Mouse (Mus musculus): ENCODE results near the gene Aplp1.

Aplp1 gene

DNA sequence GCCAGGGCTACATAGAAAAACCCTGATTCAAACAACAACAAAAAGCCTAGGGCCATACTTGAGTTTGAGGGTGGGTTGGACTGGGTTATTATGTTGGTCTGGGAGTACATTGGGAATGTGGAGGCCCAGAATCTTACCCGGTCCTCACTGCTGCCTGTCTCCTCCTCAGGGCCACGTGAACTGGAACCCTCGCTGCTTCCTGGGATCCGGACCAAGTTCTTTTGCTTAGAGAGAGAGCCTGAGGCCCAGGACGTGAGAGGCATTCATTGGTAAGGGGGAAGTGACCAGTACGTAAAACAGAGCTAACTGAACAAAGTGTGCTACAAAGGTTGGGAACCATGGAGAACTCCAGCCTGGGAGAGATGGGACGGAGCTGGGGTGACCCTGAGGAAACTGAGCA lies 4.9 kb upstream of the Aplp1 start:
- DNase-seq (ENCODE audit: low read depth, low spot score) = no peak

DNA sequence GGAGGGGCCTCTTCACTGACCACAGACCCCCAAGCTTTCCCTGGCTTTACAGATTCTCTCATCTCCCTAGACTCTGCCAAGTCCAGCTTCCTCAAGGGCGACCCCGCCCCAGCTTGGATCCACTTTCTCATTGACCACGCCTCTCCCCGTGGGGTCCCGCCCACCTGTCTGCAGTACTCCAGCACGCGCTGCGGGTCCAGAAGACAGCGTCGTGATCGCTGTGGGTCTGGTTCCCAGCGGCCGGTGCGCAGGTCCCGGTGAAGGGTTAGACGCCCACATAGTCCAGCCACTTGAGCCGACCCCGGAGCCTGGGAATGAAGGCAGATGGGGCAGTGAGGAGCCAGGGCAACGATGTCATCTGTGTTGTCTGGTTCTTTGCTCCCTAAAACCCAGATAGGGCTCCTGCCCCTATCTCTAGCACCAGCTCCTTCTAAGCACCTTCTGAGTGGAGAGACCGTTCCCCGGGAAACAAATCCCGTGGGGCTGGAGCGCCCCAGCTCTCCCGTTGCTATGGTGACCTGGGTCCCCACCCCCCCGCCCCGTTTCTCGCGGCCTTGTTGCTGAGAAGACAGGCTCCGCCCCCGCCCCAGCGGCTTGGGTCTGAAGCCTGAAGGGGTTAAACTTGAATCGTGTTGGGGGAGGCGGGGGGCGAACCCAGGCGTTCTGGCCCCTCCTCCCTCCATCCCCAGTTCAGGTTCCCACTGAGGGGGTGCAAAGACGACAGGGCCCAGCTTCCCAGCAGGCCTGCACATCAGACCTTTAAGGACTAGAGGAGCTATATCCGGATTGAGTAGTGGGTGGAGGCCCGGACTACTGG lies 973 bp downstream of the Aplp1 start:
- peak; percentile 53 for DNase-seq (ENCODE audit: low read depth, low spot score)

DNA sequence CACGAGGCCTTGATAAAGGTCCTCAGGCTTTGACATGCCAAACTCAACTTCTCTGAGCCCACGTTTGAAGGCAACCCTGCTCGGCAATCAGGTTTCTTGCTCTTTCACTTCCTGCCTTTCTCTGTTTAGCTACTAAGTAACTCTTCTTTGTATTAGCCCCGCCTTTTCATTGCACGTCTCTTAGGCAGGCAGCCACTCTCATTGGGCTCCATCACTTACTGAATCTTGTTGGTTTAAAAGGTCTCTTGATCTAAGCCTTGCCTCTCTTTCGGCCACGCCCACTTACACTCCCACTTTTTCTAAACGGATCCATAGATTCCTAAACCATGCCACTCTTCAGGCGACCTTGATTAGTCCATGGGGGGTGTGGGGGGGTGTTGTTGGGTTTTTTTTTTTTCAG lies 1.6 kb downstream of the Aplp1 start:
- DNase-seq (ENCODE audit: low read depth, low spot score) = peak; percentile 56

DNA sequence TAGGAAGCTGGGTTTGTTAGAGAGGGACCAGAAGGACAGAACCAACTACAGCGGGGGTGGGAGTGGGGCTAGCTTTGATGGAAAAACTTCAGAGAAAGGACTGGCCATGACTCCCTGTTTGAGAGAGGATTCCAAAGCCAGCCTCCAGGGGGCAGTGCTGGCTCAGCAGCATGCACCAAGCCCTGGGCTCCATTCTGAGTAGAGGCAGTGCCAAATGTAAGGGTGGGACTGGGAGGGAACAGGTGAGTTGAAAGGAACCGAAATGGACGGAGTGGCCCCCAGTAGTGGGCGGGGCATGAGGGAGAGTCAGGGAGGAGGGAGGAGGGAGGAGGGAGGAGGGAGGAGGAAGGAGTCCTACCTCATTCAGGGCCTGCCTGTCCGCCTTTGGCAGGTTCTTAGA lies 4.6 kb downstream of the Aplp1 start:
- DNase-seq (ENCODE audit: low read depth, low spot score) = peak; percentile 68

DNA sequence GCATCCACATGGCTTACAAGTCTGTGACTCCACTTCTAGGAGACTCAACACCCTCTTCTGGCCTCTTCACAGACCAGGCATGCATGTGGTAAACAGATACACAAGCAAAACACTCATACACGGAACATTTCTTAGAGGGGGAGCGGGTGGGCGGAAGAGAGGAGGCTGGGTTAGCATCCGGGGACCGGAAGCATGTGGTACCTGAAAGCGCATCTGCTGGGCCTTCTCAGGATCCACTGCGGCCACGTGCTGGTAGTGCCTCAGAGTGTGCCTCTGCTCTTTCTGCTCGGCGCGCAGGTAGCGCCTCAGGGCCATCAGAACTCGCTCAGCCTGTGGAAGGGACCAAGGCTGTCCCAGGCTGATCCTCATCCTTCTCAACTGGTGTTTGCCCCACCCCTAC lies 5.6 kb downstream of the Aplp1 start:
- peak; percentile 52 for DNase-seq (ENCODE audit: low read depth, low spot score)

DNA sequence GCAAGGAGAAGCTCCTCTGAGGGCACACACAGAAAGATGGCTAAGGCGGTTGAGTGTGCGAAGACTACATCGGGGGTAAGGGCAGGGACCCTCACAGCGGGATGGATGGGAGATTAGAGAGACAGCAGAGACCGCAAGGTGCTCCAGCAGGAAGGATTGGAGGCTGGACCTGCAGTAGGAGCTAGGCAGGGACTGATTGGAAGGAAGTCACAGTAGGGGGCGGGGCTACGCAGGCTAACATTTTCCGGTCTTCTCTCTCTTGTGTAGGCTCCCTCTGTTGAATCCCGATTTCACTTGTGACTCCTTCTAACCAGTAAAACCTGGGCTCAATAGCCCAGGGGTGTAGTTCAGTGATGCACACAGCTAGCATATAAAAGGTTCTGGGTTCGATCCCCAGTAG lies 8.5 kb downstream of the Aplp1 start:
- no peak for DNase-seq (ENCODE audit: low read depth, low spot score)

DNA sequence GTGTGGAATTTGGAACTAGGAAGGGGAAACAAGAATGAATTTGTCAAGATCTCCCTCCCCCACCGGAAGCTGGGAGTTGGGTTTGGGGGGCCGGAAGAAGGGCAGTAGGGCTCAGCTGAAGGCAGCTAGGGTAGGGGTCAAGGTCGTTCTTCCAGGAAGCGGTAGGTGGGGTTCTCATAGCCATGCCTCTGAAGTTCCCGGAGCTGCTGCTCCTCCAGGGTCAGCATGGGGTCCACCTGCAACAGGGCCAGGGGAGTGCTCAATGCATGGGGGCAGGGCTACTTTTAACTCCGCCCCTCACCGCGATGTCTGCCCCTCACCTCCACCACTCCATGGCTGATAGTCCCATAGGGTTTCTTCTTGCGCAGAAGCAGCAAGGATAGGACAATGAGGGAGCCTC lies 10.2 kb downstream of the Aplp1 start:
- no peak for DNase-seq (ENCODE audit: low read depth, low spot score)

DNA sequence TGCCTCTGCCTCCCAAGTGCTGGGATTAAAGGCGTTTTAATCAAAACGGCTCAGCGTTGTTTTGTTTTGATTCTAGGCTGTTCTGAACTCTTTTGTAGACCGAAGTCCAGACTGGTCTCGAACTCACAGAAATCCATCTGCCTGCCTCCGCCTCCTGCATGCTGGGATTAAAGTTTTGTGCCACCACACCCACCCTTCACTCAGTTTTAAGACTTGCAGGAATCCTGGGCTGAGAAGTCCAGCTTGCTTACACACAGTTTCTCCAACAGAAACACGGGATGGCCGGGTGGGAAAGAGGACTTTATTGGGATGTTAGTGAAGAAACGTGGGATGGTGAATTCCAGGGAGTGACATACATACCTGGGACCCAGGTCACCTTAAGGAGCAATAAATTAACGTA lies 10.6 kb downstream of the Aplp1 start:
- no peak for DNase-seq (ENCODE audit: low read depth, low spot score)

DNA sequence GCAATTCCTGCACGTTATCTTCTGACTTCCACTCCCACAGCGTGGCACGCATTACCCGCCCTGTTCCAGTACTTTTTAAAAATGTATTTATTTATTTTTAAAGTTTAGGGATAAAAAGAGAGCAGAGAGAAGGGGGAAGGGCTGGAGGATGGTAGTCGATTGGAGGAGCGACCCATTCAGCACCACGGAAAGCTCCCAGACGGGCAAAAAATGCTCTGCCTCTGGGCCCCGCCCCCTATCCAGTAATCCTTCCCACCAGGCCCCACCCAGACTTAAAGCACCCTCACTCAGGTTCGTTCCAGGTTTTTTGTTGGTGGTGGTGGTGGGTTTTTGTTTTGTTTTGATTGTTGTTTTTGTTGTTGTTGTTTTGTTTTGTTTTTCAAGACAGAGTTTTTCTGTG lies 11.1 kb downstream of the Aplp1 start:
- DNase-seq (ENCODE audit: low read depth, low spot score) = no peak

DNA sequence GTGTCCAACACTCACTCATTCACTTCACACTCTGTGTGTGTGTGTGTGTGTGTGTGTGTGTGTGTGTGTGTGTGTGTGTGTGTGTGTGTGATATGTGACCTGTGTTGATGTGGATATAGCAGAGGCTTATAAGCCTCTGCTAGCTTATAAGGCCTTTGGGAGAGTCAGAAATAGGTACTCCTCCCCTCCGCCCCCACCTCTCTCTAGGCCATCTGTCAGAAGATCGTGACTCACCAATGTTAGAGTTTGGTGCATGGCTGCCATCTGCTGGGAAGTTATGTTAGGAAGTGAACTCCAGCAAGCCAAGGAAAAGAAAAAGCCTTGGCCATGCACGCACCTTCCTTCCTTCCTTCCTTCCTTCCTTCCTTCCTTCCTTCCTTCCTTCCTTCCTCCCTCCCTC lies 13.5 kb downstream of the Aplp1 start:
- peak; percentile 86 for DNase-seq (ENCODE audit: low read depth, low spot score)

DNA sequence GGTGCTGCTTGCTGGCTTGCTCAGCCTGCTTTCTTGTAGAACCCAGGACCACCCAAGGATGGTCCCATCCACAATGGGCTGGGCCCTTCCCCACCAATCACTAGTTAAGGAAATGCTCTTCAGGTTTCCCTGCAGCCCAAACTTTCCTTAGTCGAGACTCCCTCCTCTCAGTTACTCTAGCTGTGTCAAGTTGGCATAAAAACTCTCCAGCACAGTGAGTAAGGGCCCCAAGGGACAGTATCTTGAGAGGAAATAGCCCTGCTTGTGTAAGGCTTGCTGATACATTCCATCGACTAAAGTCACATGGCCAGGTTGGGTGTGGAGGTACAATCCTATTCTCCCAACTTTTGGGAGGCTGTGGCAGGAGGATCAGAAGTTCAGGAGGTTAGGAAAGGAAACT lies 15.1 kb downstream of the Aplp1 start:
- DNase-seq (ENCODE audit: low read depth, low spot score) = no peak

DNA sequence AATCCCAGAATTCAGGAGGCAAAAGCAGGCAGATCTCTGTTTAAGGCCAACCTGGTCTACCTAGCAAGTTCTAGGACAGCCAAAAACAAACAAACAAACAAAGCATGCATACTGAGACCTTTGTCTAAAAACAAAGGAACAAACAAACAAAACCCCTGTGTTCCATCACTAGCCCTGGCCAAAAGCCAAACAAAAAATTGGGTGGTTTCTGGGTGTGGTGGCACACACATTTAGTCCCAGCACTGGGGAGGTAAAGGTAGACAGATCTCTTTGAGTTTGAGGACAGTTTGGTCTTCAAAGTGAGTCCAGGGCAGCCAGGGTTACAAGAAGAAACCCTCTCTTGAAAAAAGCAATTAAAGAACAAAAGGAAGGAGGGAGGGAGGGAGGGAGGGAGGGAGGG lies 16.0 kb downstream of the Aplp1 start:
- DNase-seq (ENCODE audit: low read depth, low spot score) = no peak

DNA sequence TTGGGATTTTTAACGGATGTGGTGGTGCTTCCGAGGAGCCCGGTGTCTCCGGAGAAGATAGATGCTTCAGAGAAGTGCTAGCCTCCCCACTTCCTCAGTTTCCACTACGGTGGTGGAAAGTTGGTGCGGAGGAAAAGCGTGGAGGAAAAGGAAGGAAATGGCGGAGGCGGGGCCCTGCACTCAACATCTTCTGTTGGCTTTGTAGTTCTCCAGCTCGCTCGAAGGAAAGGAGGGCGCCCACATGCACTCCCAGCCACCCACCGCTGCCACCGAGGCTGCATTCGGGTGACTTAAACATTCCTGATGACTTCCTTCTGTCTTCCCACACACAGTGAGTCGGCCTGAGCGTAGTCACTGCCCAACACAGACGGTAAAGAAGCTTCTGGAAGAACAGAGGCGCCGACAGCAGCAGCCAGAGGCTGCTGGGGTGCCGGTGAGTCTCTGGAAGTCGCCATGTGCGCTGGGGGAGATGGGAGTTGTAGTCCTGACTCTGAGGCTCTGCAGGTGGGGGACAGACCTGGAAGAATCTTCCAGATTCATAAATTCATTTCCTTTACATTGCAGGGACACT lies 22.2 kb downstream of the Aplp1 start:
- DNase-seq (ENCODE audit: low read depth, low spot score) = peak; percentile 90

DNA sequence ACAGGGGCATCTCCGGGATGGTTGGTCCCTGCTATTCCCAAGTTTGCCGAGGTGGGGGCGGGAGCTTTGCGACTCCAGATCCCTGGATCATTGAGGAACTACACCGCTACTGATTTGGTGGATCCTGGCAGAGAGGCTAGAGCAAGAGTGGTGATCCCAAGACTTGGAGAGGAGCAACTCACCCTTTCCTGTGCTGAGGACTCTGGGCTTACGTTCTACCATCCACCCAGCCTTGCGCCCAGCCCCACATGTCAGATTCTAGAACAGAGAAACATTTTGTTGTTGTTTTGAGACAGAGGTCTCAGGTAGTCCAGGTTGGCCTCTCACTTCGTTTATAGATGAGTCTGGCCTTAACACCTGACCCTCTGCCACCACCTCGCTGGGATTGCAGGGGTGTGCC lies 22.8 kb downstream of the Aplp1 start:
- DNase-seq (ENCODE audit: low read depth, low spot score) = peak; percentile 76

DNA sequence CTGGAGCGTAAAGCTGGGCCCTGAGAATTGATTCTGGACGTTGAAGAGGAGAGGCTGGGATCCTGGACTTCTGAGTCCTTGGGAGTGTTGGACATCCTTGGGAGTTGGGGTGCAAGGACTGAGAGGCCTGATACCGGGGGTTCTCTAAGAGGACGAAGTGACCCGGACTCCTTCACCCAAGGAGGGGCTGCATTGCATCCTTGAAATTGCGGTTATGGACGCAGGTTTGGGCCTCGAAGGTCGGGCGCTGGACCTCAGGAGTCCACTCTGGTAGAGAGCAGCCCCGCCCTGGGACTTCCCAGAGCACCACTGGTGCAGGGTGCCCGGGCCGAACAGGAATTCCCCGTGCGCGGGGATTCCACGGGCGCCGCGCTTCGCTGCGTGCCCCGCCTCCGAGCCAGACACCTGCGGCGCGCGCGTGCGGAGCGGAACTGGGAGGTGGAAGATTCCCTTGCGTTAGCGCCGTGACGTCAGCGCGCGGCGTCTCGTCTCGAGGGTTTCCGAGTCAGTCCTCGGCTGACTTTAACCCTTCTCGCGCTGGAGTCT lies 23.4 kb downstream of the Aplp1 start:
- DNase-seq (ENCODE audit: low read depth, low spot score) = peak; percentile 98

DNA sequence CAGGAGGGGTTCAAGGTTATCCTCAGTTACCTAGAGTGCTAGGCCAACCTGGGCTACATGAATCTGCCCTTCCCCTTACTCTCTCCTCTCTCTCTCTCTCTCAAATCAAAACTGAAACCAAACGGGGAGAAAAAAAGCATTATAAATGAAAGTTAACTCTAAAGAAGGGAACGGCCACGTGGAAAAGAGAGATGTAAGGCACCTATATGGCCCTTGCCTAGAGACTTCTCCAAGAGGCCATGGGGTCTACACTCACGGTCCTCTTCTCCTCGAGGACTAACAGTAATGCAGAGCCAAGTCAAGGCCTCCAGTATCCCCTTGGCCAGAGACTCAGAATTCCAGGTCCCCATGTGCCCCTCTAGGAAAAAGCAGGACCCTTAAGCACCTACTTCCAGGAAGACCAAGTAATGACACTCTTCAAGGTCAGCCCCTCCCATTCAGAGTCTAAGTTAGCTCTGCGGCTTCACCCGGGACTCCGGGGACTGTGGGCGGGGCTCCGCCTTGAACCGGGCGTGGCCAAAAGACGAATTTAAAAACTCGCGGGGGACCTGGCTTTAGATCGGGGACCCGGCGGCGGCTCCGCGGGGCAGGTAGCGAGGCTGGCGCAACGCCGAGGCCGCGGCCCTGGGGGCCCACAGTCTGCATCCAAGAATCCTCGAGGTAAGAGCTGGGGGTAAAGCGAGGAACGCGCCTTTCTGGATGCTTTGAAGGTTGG lies 24.0 kb downstream of the Aplp1 start, which contains the start of gene Nfkbid:
Nfkbid (plus strand) TSS at position 558 of the 715 bp plus-strand sequence.
- DNase-seq (ENCODE audit: low read depth, low spot score) = peak; percentile 94

DNA sequence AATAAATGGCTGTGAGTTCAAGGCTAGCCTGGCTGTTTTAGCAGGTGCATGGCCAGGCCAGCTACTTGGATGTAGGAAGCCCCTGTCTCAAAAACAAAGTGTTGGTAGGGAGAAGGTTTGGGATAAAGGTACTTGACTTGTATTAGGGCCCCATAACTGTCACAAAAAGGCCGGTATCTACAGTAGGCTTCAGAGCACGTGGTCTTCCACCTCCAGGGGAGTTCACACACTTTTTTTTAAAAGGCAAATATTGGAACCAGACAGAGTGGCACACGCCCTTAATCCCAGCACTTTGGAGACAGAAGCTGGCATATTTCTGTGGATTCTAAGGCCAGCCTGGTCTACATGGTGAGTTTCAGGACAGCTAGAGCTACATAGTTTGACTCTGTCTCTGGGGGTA lies 24.7 kb downstream of the Aplp1 start:
- no peak for DNase-seq (ENCODE audit: low read depth, low spot score)

DNA sequence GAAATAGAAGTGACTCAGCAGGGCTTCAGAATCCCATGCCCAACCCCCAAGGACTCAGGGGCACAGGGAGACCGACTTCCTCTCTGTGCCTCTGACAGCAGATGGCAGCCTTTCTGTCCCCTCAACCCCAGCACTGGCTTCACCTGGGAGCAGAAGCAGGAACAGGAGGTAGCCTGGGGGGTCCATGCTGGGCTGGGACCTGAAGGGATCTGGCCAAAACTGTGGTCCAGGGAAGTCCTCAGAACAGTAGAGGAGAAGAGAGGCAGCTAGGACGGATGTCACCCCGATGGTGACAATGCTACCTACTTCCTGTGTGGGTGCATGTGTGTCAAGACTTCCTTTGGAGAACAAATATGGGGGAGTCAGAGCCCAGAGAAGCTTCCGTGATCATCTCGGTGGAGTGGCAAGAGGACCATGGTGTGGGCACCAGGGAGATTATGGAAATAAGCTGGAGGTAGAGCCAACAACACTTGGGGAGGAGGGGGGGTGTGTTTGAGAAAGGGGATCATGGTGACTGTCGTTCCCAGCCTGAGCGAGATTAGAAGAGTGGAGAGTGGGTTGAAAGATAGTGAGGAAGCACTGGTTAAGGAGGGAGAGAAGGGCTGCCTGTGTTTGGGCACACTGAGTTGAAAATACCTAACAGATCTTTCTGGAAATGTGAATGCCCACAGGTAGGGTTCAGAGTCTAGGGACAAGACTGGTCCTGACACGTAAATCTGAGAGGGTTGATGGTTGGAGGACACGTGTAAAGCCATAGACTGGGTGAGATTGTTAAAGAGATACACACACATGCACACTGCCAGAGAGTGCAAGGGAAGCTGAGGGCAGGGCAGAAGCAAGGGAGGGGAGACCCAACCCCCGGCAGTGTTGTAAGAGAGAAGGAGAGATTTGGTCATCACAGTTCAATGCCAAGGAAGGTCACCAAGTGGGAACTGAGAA lies 25.5 kb downstream of the Aplp1 start, which contains the start of gene Hcst:
Hcst (minus strand) TSS at position 294 of the 939 bp plus-strand sequence.
- DNase-seq (ENCODE audit: low read depth, low spot score) = peak; percentile 85

DNA sequence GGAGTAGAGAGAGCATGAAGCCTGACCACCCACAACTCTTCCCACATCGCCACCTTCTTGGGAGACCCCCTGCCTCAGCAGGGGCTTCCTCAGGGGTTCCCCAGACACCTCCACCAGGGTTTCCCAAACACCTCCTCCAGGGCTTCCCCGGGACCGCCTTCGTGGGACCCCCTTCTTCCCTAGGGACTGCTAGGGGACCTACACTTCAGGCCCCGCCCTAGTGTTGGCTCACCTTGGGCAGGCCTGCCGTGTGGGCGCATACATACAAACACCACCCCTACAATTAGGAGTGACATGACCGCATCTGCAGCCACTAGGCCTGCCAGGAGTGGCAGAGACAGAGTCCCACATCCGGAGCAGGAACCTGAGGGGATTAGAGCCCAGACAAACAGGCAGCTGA lies 27.5 kb downstream of the Aplp1 start:
- DNase-seq (ENCODE audit: low read depth, low spot score) = peak; percentile 79

DNA sequence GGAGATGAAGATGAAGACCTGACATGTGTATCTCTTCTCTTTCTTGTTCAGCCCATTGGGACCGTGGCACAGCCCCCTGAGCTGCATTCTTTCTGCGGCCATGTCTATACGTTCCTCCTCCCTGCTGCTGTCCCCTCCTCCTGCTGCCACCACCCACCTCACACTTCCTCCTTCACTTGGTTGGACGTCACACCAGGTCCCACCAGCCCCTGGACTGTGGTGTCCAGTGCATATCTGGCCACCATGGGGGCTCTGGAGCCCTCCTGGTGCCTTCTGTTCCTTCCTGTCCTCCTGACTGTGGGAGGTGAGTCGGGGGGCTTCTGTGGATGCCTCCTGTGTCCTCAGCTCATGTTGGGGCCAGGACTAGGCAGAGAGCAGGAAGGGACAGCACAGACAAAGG lies 31.7 kb downstream of the Aplp1 start, which contains the start of gene Tyrobp:
Tyrobp (plus strand) TSS at position 165 of the 400 bp plus-strand sequence.
- no peak for DNase-seq (ENCODE audit: low read depth, low spot score)

DNA sequence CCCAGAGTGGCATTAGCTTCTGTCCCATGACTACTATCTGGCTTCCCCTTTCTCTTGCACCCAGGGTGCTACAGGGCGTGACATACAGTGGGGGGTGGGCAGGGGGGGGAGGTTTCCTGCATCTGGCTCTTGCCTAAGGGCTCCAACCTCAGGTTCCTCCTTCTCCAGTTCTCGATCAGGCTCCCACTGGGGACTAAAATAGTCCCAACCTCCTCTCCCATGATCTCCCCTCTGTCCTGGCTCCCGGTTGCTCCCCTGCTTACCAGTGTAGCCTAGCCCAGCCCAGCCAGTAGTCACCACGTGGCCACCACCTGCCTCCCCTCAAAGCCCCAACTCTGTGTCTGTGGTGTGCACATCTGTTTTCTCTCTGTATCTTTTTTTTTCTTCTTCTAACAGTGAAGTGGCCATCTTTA lies 32.6 kb downstream of the Aplp1 start:
- no peak for DNase-seq (ENCODE audit: low read depth, low spot score)

Measured in CD4-positive helper T cell, adult 2 months (primary cell).